Mouse (Mus musculus) mesoderm, embryonic 11.5 days (tissue): ENCODE data around the gene Ccn6.
A peak's percentile ranks its signal among the peaks of the same experiment; 100 is the strongest.

ENCODE experiments used
- DNase-seq: peaks from one replicate; pipeline ENCODE4 v3.0.0-alpha.2; 2012; ENCODE audit warnings: low read depth, low spot score

Ccn6 gene

GRCm38 (mm10) chr10:39161406-39161805 lies 2.2 kb downstream of the Ccn6 start:
- no peak for DNase-seq

GRCm38 (mm10) chr10:39158306-39158705 lies 5.3 kb downstream of the Ccn6 start:
- DNase-seq: no peak

GRCm38 (mm10) chr10:39157321-39157720 lies 6.3 kb downstream of the Ccn6 start:
- no peak for DNase-seq

- DNase-seq: no peak
Observed at GRCm38 (mm10) chr10:39156719-39157118, 6.9 kb downstream of the Ccn6 start.

- DNase-seq: no peak
Observed at GRCm38 (mm10) chr10:39142216-39142615, 21.4 kb downstream of the Ccn6 start.

- DNase-seq: no peak
Observed at GRCm38 (mm10) chr10:39141401-39141800, 22.2 kb downstream of the Ccn6 start.

- peak; percentile 64 for DNase-seq
Observed at GRCm38 (mm10) chr10:39140843-39141242, 22.8 kb downstream of the Ccn6 start.

GRCm38 (mm10) chr10:39138761-39139160 lies 24.8 kb downstream of the Ccn6 start:
- DNase-seq: no peak

- no peak for DNase-seq
Observed at GRCm38 (mm10) chr10:39137766-39138165, 25.8 kb downstream of the Ccn6 start.

GRCm38 (mm10) chr10:39133462-39134310 lies 29.9 kb downstream of the Ccn6 start, which contains the start of the genes Fam229b and Tube1:
Gene Fam229b (minus strand): TSS chr10:39133914.
Gene Tube1 (plus strand): TSS chr10:39133976.
- DNase-seq: peak; percentile 94

GRCm38 (mm10) chr10:39121412-39121811 lies 42.2 kb downstream of the Ccn6 start:
- DNase-seq: no peak

- no peak for DNase-seq
Observed at GRCm38 (mm10) chr10:39109489-39109874, 54.1 kb downstream of the Ccn6 start.

GRCm38 (mm10) chr10:39108837-39109488 lies 54.6 kb downstream of the Ccn6 start:
- no peak for DNase-seq

- DNase-seq: no peak
Observed at GRCm38 (mm10) chr10:39106935-39107334, 56.7 kb downstream of the Ccn6 start.

- DNase-seq: no peak
Observed at GRCm38 (mm10) chr10:39106413-39106812, 57.2 kb downstream of the Ccn6 start.

GRCm38 (mm10) chr10:39104803-39105449 lies 58.7 kb downstream of the Ccn6 start:
- DNase-seq: no peak
